In the genomic region with DNA sequence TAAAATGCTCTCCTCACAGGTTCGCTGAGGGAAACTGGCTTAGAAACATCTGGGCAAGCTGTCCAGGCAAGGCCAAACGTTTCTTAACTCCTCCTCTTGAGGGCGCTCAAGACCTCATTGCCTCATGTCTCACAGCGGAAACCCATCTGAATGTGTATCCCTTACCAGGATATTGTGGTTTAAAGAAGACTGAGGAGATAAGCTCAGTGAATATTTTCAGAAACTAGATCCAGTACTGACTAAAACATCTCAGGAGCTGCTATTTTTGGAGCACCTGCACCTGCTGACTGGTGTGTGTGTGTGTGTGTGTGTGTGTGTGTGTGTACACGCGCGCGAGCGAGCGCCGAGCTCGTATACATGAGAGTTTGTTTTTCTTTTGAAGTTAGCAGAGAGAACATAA, we compare ENCODE assay signal across 11 mouse cellular contexts. TPM values are rescaled to one million over a fixed set of nuclear protein-coding genes. Genes with fewer than 3 reads are reported as not detected.
A peak's percentile ranks its signal among the peaks of the same experiment; 100 is the strongest.
DNase-seq lines count a peak whose midpoint lies in the region; ATAC-seq and TF ChIP-seq lines count a peak whose summit lies in the region.
"Had no signal": no experiment of that assay in that cellular context is flagged by ENCODE, and none has a peak within 500 bp of the region (broad histone marks: within the 10 kb centered on the region; RNA-seq: fewer than 3 reads in every experiment).

No protein-coding gene starts in this region.

- no peak for ATAC-seq in kidney, embryonic 16.5 days (ENCODE audit: low FRiP score, low TSS enrichment)

- no peak overlapping the region for H3K4me3 ChIP-seq in kidney, adult 2 months (ENCODE audit: insufficient read depth, low read depth, low read length)
- H3K4me3 ChIP-seq in kidney, embryonic 16.5 days (ENCODE audit: low read length) = no peak overlapping the region
- H3K4me3 ChIP-seq: embryonic facial prominence, embryonic 15.5 days; limb, embryonic 13.5 days; stomach, embryonic 15.5 days had no signal

- TF ChIP-seq CTCF in kidney, adult 2 months (conservative IDR thresholded peaks at IDR 0.05; ENCODE audit: insufficient read depth, insufficient read length, low read depth, low read length) = peak; percentile 73

- no peaks in the 10 kb centered on the region for H3K9me3 ChIP-seq in kidney, embryonic 16.5 days (ENCODE audit: low read length)
- H3K9me3 ChIP-seq: embryonic facial prominence, embryonic 15.5 days; limb, embryonic 13.5 days; stomach, embryonic 15.5 days had no signal

- H3K9ac ChIP-seq in kidney, embryonic 16.5 days (replicated peaks; ENCODE audit: low read length) = no peak overlapping the region
- H3K9ac ChIP-seq: embryonic facial prominence, embryonic 15.5 days; limb, embryonic 13.5 days; stomach, embryonic 15.5 days had no signal

- DNase-seq in kidney, adult 2 months = peak; percentile 58
- peak; percentile 78 for DNase-seq in T-cell, adult 2 months (ENCODE audit: low spot score)
- DNase-seq in kidney, adult 9 months = peak; percentile 66
- peak; percentile 65 to 78 for DNase-seq in natural killer cell, adult 2 months (ENCODE audit: low spot score in 2 of 2)
- DNase-seq in Muller cell, postnatal 12 days (ENCODE audit: inconsistent ontology term) = no peak
- DNase-seq in cerebellum, adult 18-20 months = no peak
- no peak for DNase-seq in gastrocnemius, postnatal 14 days

- no peaks in the 10 kb centered on the region for H3K36me3 ChIP-seq in kidney, adult 2 months (ENCODE audit: control insufficient read depth, insufficient read depth, low read length)
- no peaks in the 10 kb centered on the region for H3K36me3 ChIP-seq in kidney, embryonic 16.5 days (ENCODE audit: insufficient read depth, low read length)
- H3K36me3 ChIP-seq: embryonic facial prominence, embryonic 15.5 days; limb, embryonic 13.5 days; stomach, embryonic 15.5 days had no signal

- no peak overlapping the region for H3K27ac ChIP-seq in kidney, adult 2 months (ENCODE audit: insufficient read depth, low read depth, low read length)
- H3K27ac ChIP-seq in kidney, embryonic 16.5 days (ENCODE audit: low read length) = no peak overlapping the region
- H3K27ac ChIP-seq: embryonic facial prominence, embryonic 15.5 days; limb, embryonic 13.5 days; stomach, embryonic 15.5 days had no signal

- no peaks in the 10 kb centered on the region for H3K4me1 ChIP-seq in kidney, adult 2 months (ENCODE audit: control insufficient read depth, insufficient read depth, low read length)
- H3K4me1 ChIP-seq in kidney, embryonic 16.5 days (ENCODE audit: insufficient read depth, low read length) = no peaks in the 10 kb centered on the region
- H3K4me1 ChIP-seq: embryonic facial prominence, embryonic 15.5 days; limb, embryonic 13.5 days; stomach, embryonic 15.5 days had no signal

- no peak overlapping the region for H3K4me2 ChIP-seq in kidney, embryonic 16.5 days (replicated peaks; ENCODE audit: low read depth, low read length)
- H3K4me2 ChIP-seq: embryonic facial prominence, embryonic 15.5 days; limb, embryonic 13.5 days; stomach, embryonic 15.5 days had no signal

- TF ChIP-seq POLR2A in kidney, adult 2 months (IDR thresholded peaks at IDR 0.05; ENCODE audit: low read depth, low read length) = no peak

- intact Hi-C loops in gastrocnemius, postnatal 14 days (cut with DNase I; ENCODE audit: low total_unique reads) = no loop called here

- WGBS in kidney, adult 2 months = 80% methylated on average over 12 of the region's 12 CpGs
- WGBS in kidney, embryonic 16.5 days = 86% methylated on average over 12 of the region's 12 CpGs

- H3K27me3 ChIP-seq in kidney, adult 2 months (replicated peaks; ENCODE audit: control insufficient read depth, insufficient read depth, low read length) = no peaks in the 10 kb centered on the region
- no peaks in the 10 kb centered on the region for H3K27me3 ChIP-seq in kidney, embryonic 16.5 days (ENCODE audit: insufficient read depth, low read length)
- H3K27me3 ChIP-seq: embryonic facial prominence, embryonic 15.5 days; limb, embryonic 13.5 days; stomach, embryonic 15.5 days had no signal

RNA-seq across cellular contexts. Expression of gene Phlpp1, which starts 19.7 kb away (rescaled TPM):
- polyA plus RNA-seq in kidney, adult 2 months (2012; rRNA removed) = 10.2 and 12.0 TPM in 2 replicates
- polyA plus RNA-seq in kidney, embryonic 16.5 days (2015; fragmentation: Nextera tagmentation; extraction: Ambion mirVana) = 3.0 and 3.4 TPM in 2 replicates
- 1 to 10 TPM; 7.1 to 8.5 TPM for total RNA-seq in gastrocnemius, postnatal 14 days (2021)

Comparison
In these comparisons a context has a peak if more than half of its experiments do, and no peak if none do; other contexts are left out.
1. DNase-seq: peak in kidney, adult 2 months (single experiment), T-cell, adult 2 months (single experiment), kidney, adult 9 months (single experiment) and natural killer cell, adult 2 months (2 of 2); none in Muller cell, postnatal 12 days (single experiment), cerebellum, adult 18-20 months (0 of 2) and gastrocnemius, postnatal 14 days (single experiment).